Mouse (Mus musculus) cerebellum, postnatal 4 days (tissue): Measurements from ENCODE around the gene Relt.

Experiments
- DNase-seq, 2 experiments: peaks; one replicate each; pipeline ENCODE4 v3.0.0; 2022; ENCODE audit warnings: low spot score in 2 of 2, mixed read lengths in 1 of 2

Relt gene

DNA sequence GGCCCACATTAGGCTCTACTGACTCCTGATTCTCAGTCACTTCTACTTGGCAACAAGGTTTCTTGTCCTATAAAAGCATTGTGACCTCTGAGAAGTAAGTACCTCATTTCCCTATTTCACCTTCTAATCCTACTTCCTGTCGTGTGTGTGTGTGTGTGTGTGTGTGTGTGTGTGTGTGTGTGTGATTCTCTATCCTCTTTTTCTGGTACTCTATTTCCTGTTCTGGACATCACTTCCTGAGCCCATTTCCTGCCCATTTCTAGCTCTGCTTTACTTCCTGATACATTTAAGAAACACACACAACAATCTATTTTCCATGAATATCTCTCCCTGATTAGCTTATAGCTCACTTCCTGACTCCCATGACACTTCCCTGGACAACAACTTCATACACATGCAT is 12.6 kb upstream of the Relt start:
- no peak for DNase-seq

DNA sequence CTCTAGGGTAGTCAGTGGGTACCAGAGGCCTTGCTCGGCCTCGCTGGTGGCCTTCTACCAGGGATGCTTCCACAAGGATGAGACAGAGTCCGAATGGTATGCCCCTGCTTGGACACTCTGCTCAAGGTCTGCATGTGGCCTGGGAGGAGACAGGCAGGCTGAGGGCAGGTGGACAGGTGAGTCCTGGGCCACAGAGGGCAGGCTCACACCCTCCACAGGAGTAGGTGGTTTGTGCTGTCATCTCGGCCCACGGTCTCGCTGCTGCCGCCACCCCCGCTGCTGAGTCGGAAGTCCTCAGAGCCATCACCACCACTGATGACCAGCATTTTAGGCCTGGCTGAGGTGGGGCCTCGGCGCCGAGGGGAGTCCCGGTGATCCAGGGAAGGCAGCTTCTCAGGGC is 10.0 kb upstream of the Relt start:
- no peak for DNase-seq

DNA sequence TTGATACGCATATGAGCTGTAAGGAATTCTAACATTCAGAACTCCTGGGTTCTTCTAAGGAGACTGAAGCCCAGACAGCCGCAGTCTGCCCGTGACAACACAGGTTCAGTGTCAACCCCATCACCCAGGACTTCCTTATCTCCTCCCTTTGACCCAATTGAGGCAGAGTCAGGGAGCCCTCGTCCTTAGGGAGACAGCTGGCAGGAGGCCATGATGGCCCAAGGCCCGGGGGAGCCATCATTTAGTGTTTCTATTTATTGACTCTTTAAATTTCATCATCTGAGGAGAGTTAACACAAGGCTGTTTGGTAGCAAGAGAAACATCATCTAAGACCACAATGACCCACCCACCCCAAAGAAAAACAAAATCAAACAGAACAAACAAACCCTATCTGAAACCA is 8.6 kb upstream of the Relt start:
- DNase-seq: no peak

DNA sequence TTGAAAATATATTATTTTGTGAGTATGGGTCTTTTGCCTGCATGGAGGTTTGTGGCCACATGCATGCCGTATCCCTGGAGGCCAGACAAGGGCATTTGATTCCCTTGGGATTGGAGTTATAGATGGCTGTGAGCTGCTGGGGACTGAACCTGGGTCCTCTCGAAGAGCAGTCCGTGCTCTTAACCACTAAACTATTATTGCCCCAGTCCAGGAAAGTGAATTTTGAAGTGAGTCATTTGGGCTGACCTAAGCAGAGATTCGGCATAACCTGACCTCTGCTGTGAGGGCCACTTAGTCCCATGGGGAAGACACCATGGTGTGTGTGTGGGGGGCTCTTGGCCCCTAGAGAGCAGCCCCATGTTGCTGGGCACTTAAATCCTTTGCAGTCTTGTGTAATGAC is 8.1 kb upstream of the Relt start:
- DNase-seq: no peak

DNA sequence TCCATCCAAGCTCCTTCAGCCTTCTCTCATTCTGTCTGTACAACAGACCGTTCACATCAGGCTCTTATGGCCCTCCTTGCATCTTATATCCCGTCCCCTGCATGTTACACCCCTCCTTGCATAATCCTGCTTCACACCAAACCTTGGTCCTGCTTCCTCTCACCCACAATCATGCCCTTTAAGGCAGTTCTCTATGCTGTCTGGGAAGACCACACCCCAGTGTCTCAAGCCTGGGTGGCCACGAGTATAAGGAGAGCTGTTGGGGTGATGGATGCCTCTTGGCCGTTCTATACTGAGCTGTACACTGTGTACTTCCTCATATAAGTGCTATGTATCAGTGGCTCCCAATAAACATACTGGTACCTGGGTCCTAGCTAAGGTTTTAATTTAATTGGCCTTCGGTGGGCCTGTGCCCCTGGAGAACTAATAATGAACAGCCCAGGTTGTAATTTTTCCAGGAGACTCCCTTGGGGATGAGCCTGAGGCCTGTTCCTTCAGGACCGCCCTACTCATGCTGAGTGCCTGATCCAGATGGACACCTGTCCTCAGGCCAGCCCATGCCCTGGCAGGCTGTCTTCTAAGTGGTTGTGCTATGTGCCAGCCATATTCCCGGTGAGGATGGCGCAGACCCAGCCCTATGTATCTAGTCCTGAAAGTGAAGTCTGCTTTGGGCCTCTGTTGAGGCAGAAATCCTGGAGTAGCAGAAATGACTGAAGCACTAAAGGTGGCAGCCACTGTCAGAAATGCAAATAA is 6.8 kb upstream of the Relt start:
- no peak for DNase-seq

DNA sequence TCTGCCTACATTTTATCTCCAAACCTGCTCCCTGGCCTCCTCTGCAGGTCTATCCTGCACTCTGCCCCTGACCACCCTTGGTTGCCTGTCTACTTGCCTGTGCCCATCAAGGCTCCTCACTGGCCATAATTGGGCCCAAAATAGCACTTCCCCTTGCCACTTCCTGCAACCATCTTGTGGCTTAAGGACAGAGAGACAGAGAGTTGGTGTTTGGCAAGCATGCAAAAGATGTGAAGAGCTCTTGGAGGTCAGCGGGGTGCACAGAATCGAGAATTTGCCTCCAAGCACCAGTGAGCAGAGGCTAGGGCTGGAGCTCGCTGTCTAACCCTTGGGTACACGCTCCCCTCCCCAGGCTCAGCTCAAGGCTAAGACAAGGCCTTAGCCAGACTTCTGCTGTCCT is 5.3 kb upstream of the Relt start:
- no peak for DNase-seq

DNA sequence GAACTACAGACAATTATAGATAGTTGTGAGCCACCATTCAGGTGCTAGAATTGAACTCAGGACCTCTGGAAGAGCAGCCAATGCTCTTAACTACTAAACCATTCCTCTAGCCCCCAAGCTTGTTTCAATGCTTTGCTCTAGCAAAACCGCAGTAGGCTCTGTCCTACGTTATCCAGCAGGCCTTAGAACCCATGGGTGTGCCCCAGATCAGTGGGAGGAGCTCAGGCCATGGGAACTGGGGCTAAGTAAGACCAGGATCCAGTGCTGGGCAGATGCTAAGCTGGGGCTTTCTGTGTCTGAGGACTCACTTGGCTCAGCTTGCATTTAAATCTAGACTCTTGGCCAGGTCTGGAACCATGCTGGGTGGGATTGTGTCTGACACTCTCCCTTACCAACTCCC is 4.3 kb upstream of the Relt start:
- DNase-seq: no peak

DNA sequence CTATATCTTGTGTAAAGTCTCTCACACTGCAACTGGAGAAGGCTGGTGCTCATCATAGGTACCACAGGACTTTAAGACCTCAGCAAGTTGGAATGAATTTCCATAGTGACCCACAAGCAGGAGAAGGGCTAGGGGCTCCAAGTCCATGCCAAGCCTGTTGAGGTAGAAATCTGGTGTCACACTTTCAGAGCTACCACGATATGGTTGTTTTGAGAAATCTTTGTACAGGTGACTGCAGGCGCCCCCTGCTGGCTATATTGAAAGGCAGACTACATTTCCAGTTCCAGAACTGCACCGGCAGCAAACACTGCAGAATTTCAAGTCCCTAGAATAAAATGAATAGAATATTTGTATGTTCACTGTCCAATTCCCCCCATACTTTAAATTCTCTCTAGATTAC is 3.4 kb upstream of the Relt start:
- peak in 1 of 2 experiments; percentile 68 for DNase-seq

DNA sequence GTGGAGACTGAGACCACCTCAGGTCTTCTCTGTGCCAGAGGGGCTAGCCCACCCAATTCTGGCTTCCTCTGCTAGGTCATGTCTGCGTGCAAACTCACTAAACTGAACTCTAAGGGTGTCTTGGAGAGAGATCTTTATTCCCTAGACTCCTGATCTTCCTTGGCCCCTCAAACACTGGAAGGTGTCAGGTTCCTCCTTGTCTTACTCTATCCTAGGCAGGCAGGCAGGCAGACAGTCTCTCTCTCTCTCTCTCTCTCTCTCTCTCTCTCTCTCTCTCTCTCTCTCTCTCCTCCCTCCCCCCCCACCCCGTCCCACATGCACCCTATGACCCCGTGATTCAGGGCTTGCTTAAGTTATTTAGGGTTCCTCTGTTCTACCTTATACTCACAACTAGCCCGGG is 893 bp downstream of the Relt start:
- DNase-seq: no peak

DNA sequence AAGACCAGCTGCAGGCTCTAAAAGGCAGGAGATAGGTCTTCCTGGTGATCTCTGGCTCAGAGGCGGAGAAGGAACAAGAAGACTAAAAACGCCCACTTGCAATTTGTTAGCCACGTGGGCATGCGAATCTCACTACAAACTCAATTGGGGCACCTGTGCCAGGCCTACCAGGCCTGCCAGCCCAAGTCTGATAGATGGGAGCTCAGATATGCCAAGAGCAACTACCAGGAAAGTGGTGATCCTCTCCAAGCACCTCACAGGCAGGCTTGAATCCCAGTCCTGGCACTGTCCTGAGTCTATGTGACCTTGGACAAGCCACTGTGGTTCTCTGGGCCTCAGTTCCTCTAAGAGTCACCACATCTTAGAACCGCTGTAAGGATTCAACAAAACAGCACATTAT is 2.0 kb downstream of the Relt start:
- DNase-seq: no peak

DNA sequence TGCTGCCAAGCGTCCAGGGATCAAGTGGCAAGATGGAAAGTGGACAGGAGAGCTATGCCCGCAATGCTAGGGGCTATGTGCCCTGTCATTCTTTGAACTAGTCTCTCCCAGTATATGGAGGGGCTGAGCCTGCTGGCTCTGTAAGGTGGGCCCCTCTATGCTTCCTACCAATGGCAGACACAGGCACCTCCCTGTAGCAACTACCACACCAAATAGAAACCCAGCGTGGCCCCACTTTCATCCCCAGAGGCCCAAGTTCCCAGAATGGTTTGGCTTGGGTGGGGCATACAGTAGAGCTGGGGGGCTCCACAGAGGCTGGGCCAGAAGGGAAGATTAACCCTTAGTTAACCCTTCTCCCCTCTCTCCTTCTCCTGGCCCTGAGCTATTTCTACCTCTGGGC is 2.8 kb downstream of the Relt start:
- no peak for DNase-seq

DNA sequence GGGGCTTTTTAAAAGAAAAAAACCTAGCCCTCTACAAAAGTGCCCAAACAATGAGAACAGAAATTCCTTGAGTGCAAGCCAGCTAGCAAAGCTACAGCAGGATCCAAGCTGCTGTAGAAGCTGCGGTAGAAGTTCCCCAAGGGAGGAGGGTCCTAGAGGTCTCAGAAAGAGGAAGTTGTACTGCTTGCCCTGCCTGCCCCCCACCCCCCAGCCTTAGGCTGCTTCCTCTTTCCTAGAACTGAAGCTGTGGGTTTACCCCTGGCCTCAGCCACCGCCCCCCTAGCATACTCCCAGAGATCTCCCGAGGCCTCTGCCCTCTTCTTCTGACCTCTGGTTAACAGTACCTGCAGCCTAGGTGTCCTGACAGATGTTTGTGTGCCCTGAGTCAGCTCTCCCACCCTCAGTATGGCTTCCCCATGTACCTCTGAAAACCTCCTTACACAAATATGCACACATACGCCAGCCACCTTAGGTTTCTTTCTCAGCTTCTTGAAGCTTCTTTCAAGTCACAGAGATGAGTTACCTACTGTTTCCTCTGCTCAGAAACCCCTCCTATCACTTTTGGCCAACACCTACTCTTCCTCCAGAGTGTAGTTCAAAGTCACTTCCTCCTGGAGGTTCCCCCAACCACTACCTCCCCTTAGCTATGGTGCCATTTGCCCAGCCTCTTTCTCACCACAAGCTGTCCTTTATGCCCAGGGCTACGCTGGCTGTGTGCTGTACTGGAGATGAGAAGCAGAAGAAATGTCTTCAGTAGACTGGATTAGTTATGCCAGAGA is 7.3 kb downstream of the Relt start:
- DNase-seq: no peak

DNA sequence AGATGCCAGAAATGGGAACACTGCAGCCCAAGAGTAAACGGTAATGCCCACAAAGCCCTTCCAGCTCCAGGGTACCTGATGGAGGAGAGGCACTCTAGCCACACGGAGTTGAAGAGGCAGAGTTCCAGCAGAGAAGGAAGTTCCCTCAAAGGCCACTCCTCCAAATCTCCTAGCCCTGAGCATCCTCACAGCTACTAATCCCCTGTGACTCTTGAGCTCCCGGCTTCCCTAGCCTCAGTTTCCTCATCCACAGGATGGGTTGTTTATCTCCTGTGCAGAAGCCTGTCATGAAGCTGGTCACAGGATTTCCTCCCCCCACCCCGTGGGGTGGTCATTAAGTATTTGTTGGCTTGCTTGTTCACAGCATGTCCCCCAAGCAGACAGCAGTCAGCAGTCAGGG is 7.9 kb downstream of the Relt start:
- no peak for DNase-seq

DNA sequence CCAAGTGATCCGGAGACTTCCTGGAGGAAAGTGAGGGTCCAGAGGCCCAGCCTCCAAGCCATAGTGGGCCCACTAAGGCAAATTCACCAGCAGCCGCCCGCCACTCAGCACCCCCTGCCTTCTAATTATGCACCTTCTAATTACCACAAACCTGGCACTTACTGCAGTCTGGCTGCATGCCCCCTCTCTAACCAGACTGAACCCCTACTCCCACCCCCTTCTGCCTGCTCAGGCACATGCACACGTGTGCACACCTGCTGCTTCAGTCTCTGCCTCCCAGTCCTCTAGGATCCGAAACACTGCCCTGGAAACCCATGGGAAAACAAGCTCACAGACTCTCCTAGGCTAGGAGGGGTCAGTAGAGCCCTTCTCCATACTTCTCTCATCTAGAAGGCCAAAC is 8.4 kb downstream of the Relt start:
- no peak for DNase-seq

DNA sequence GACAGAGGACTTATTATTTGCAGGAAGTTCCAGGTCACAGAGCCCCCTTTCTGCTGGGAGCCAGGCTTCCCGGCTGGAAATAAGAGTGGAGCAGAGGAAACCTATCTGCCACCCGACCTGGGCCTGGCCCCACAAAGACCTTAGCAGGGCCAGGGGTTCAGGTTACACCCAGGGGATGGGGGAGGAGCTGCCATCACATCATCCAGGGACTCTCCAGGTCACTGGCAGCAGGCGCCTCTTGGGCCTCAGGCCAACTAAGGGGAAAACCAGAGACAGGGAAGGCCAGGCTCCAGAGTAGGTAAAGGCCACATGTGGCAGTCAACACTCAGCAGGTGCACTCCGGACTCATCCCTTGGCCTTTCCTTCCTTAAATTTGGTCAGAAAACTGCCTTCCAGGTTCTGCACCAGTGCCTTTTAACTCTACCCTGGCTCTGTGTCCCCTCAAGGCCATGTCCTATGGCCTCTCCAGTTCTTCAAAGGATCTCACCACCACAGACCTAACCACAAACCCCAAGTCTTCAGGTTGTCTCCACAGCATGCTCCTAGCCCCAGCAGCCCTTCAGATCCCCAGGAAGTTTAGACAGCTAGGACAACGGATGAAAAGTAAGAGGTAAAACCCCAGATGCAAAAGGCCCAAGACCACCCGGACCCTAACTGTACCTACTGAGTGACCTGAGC is 9.0 kb downstream of the Relt start:
- no peak for DNase-seq

DNA sequence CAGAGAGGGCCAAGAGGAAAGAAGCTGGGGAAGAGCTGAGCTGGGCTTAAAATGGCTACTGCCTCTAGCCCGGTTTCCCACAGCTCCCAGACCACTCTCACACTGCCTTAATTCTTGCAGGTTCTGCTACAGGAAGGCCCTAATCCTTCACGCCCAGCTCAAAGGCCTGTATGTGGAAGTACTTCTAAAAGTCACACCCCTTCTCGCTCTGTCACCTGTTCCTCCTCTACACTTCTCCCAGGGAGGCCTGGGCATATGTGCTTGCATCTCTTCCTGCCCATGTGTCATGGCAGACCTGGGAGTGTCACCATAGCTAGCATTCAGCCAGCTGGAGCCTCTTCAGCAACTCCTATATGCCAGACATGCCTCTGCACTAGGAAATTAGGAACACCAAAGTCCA is 9.8 kb downstream of the Relt start:
- DNase-seq: no peak

DNA sequence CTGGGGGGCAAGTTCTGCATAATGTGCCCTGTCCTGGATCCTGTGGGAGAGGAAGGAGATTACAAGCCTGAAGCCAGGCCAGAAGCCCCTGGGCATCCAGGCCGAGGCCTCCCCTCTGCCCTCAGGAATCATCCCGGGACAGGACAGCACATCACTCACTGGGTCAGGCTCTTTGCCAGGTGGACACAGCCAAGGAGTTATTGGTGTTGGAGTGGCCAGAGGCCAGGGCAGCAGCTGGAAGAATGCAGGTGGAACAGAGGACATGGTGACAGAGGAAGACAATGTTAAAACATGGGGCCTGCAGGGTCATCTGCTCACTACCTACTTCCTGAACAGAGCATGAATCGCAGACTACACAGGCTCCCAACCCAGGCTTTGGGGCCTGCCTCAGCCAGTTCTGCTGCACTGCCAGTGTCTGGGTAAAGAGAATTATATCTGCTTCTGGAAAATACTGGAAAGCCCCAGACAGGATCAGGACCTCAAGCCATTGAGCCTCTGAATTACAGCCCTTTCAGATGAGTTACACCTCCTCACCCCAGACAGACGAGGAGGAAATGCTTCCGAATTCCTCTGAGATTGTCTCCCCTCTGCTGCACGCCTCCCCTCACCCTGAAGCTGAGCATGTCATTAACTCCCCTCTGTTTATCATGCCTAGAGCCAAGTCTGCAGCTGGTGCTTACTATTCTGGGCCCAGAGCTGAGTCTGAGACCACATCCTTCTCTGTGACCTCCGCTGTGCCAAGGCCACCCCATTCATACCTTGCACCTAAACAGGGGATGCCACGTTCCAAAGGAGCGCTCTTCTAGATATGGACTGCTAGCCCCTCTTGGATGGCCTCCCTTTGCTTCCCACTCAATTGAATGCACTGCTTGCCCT is 11.5 kb downstream of the Relt start:
- no peak for DNase-seq

DNA sequence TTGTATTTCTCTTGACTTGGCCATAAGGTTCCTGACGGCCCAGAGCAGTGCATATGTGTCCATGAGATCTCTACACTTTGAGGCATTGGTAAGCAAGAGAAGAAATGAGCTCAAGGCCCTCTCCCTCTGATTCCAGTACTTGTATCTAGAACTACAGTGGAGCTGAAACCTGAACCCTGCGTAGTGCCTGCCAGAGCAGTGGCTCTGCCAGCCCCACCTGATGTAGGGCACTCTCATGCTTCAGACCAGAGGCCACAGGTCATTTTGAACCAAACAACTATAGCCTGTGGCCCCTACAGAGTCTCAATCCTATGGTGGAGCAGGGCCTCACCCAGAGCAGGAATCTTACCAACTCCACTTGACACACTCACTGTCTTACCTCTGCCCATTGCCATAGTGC is 13.7 kb downstream of the Relt start:
- no peak for DNase-seq

DNA sequence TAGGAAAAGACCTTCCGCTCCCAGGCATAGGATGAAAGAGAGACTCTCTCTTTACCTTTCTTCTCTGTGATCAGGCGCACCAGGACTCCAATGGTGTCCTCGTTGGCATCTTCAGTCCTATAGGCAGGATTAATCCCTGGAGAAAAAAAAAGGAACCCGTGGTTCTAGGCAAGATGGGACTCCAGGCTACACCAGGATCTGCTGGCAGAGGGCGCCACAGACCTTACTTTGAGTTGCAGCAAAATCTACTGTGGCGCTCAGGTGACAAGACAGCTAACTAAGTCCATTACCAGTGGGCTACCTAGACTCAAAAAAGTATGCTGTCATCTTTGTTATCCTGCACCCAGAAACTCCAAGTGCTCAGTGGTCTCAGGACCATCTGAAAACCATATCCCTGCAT is 14.5 kb downstream of the Relt start:
- peak in 1 of 2 experiments; percentile 60 for DNase-seq

DNA sequence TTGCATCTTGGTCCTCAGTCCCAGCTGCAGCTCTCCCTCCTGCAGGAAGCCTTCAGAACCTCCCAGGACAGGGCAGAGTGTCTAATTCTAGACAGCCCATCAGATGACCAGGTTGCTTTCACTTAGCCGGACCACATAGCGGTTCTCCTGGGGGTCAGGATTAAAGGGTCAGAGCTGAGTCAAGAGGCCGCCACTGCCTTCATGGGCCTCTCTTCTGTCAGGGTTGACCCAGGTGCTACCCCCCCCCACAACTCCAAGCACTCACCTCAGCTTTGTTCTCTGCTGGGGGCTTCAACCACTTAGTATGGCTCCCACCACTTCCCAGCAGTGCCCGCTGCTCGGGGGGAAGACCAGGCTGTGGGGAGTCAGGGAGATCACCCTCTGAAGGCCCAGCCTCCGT is 16.1 kb downstream of the Relt start:
- no peak for DNase-seq

DNA sequence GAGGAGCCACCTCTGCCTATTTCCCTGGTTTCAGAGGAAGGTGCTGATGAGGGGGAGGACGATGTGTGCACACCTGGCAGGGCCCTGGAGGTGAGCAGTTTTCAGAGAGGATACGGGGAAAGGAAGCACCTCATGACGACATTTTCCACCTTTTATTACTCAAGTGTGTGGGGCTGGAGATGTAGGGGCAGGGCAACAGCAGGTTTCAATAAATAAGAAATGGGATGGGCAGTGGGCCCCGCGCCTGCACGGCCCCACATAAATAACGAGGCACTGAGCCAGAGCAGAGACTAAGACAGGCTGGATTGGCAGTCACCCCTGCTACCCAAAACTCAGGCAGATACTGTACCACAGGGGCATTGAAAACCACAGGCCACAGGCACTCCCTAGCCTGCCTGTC is 17.2 kb downstream of the Relt start:
- peak in 1 of 2 experiments; percentile 18 for DNase-seq

DNA sequence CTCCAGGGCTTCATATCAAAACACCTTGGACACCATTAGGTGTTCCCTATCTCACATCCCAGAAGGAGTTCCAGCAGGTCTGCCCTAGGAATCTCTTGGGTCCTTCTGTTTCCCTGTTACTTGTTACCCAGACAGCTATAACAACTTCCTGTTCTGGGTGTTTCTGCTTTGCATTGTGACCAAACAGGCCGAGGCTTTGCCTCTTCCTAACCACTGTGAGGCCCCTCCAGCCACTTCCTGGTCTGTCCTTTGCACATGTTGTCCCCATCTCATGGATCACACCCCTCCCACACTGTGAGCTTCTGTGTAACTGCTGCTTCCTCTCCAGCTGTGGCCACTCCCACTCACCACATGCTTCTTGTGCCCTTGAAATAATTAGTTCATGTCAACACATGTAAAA is 17.8 kb downstream of the Relt start:
- DNase-seq: peak in 1 of 2 experiments; percentile 19
